ENCODE assay signal across 9 mouse cellular contexts in genomic region chr7:96230720-96231241, GRCm38 (mm10). TPM values are rescaled to one million over a fixed set of nuclear protein-coding genes. Genes with fewer than 3 reads are reported as not detected.
DNase-seq lines count a peak whose midpoint lies in the region; ATAC-seq and TF ChIP-seq lines count a peak whose summit lies in the region.
"Had no signal": no experiment of that assay in that cellular context is flagged by ENCODE, and none has a peak within 500 bp of the region (broad histone marks: within the 10 kb centered on the region; RNA-seq: fewer than 3 reads in every experiment).

No protein-coding gene starts in this region.

- ATAC-seq in heart, embryonic 15.5 days (replicated peaks; ENCODE audit: insufficient number of reproducible peaks, insufficient read depth, low FRiP score, low read depth) = no peak; the same call in 1 of the 2 replicates
- no peak for ATAC-seq in neural tube, embryonic 12.5 days (ENCODE audit: low FRiP score, low read depth)
- ATAC-seq in intestine, postnatal 0 days = no peak
- no peak for ATAC-seq in activated CD4-positive, CD25-positive, alpha-beta regulatory T cell, adult 4 months

- no peaks in the 10 kb centered on the region for H3K27me3 ChIP-seq in heart, embryonic 15.5 days
- H3K27me3 ChIP-seq in neural tube, embryonic 12.5 days (replicated peaks) = no peaks in the 10 kb centered on the region
- no peaks in the 10 kb centered on the region for H3K27me3 ChIP-seq in limb, embryonic 10.5 days (ENCODE audit: low read depth, poor library complexity, severe bottlenecking)
- H3K27me3 ChIP-seq in intestine, postnatal 0 days (replicated peaks; ENCODE audit: control insufficient read depth, insufficient read depth, low read length) = no peaks in the 10 kb centered on the region

- WGBS in heart, embryonic 15.5 days = 29% methylated on average over 9 of the region's 9 CpGs
- 45% methylated on average over 9 of the region's 9 CpGs for WGBS in neural tube, embryonic 12.5 days
- 51% methylated on average over 9 of the region's 9 CpGs for WGBS in limb, embryonic 10.5 days
- 40% methylated on average over 9 of the region's 9 CpGs for whole genome bisulfite sequencing in intestine, postnatal 0 days

- H3K9me3 ChIP-seq in heart, embryonic 15.5 days (replicated peaks) = no peaks in the 10 kb centered on the region
- no peaks in the 10 kb centered on the region for H3K9me3 ChIP-seq in neural tube, embryonic 12.5 days
- H3K9me3 ChIP-seq in limb, embryonic 10.5 days (replicated peaks) = no peaks in the 10 kb centered on the region
- no peaks in the 10 kb centered on the region for H3K9me3 ChIP-seq in intestine, postnatal 0 days (ENCODE audit: control insufficient read depth)

- peaks cover 18% of the 10 kb centered on the region for H3K4me1 ChIP-seq in heart, embryonic 15.5 days (replicated peaks)
- no peaks in the 10 kb centered on the region; the same call in 1 of the 2 replicates for H3K4me1 ChIP-seq in neural tube, embryonic 12.5 days
- H3K4me1 ChIP-seq in limb, embryonic 10.5 days = peaks cover 16% of the 10 kb centered on the region
- no peaks in the 10 kb centered on the region for H3K4me1 ChIP-seq in intestine, postnatal 0 days (replicated peaks; ENCODE audit: control insufficient read depth, insufficient read depth, low read length)

- H3K27ac ChIP-seq in heart, embryonic 15.5 days = 0 out of 2 replicates have a peak overlapping the region, but pooled peaks have one; percentile 29
- 0 out of 2 replicates have a peak overlapping the region, but pooled peaks have one; percentile 37 for H3K27ac ChIP-seq in neural tube, embryonic 12.5 days
- peak overlapping the region; percentile 1; the same call in 1 of the 2 replicates for H3K27ac ChIP-seq in limb, embryonic 10.5 days
- no peak overlapping the region for H3K27ac ChIP-seq in intestine, postnatal 0 days (ENCODE audit: low read depth, low read length)

- TF ChIP-seq CTCF in intestine, postnatal 0 days (IDR thresholded peaks at IDR 0.05; ENCODE audit: low read depth) = no peak

- peak overlapping the region; percentile 21; the same call in 1 of the 2 replicates for H3K4me2 ChIP-seq in heart, embryonic 15.5 days
- no peak overlapping the region for H3K4me2 ChIP-seq in neural tube, embryonic 12.5 days (replicated peaks)
- no peak overlapping the region for H3K4me2 ChIP-seq in intestine, postnatal 0 days (replicated peaks; ENCODE audit: low read depth)

- H3K4me3 ChIP-seq in heart, embryonic 15.5 days = no peak overlapping the region
- no peak overlapping the region for H3K4me3 ChIP-seq in neural tube, embryonic 12.5 days
- H3K4me3 ChIP-seq in limb, embryonic 10.5 days = no peak overlapping the region
- H3K4me3 ChIP-seq in intestine, postnatal 0 days (ENCODE audit: low read depth, low read length) = no peak overlapping the region

- no peaks in the 10 kb centered on the region for H3K36me3 ChIP-seq in heart, embryonic 15.5 days
- H3K36me3 ChIP-seq in neural tube, embryonic 12.5 days = no peaks in the 10 kb centered on the region
- H3K36me3 ChIP-seq in limb, embryonic 10.5 days = no peaks in the 10 kb centered on the region
- H3K36me3 ChIP-seq in intestine, postnatal 0 days (ENCODE audit: control insufficient read depth, insufficient read depth) = no peaks in the 10 kb centered on the region

- H3K9ac ChIP-seq in heart, embryonic 15.5 days = no peak overlapping the region
- no peak overlapping the region for H3K9ac ChIP-seq in neural tube, embryonic 12.5 days
- H3K9ac ChIP-seq in intestine, postnatal 0 days (ENCODE audit: low read depth, low read length) = no peak overlapping the region

- no peak for DNase-seq in heart, adult 8-10 months (ENCODE audit: low spot score)
- DNase-seq in neural tube, embryonic 10.5 days (ENCODE audit: extremely low spot score, low spot score) = no peak
- no peak for DNase-seq in limb, embryonic 10.5 days (ENCODE audit: low spot score)
- DNase-seq in spleen, adult 18-20 months = no peak
- DNase-seq: kidney, adult 9 months had no signal

RNA-seq across cellular contexts. Expression of gene Tenm4, which starts 59.7 kb away (rescaled TPM):
- polyA plus RNA-seq in heart, embryonic 15.5 days (2015; fragmentation: Nextera tagmentation; extraction: Ambion mirVana) = 7.9 and 11.1 TPM in 2 replicates
- total RNA-seq in heart, adult 8-10 months (2022) = 1 to 10 TPM in 2 of 4 experiments, under 1 TPM in 2; 0.34 to 1.4 (median 1.00) TPM
- 33.0 and 35.0 TPM in 2 replicates for polyA plus RNA-seq in neural tube, embryonic 12.5 days (2016; fragmentation: Nextera tagmentation; extraction: Ambion mirVana)
- 25.1 and 32.1 TPM in 2 replicates for polyA plus RNA-seq in limb, embryonic 10.5 days (2016; fragmentation: Nextera tagmentation; extraction: Ambion mirVana)
- polyA plus RNA-seq in intestine, postnatal 0 days (2015; fragmentation: Nextera tagmentation; extraction: Ambion mirVana) = 4.6 and 4.9 TPM in 2 replicates
- under 1 TPM in 1 of 2 experiments, not detected in 1; 0.45 TPM for polyA plus RNA-seq in activated CD4-positive, CD25-positive, alpha-beta regulatory T cell, adult 4 months (2017; shearing (Covaris generic))
